ENCODE assay signal across 16 mouse cellular contexts in the genomic region with DNA sequence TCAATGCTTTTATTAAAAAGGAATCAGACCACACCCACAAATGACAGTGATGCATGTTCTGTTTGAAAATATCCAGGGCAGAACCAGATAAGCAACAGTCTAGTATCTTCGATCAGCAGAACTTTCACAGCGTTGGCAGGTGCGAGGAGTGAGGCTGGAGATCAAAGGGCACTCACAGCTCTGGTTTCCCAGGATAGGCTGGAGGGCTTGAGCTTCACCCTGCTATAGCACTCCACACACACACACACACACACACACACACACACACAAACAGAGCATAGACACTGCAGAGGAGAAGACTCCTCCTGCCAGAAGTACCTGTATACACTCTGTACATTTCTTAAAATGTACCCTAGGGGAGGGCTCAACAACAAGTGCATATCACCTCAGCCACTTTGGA.
A peak's percentile ranks its signal among the peaks of the same experiment; 100 is the strongest.
DNase-seq lines count a peak whose midpoint lies in the region; ATAC-seq and TF ChIP-seq lines count a peak whose summit lies in the region.
"Had no signal": no experiment of that assay in that cellular context is flagged by ENCODE, and none has a peak within 500 bp of the region (broad histone marks: within the 10 kb centered on the region; RNA-seq: fewer than 3 reads in every experiment).

No protein-coding gene starts in this region.

- peaks cover 24% of the 10 kb centered on the region for H3K4me1 ChIP-seq in kidney, embryonic 15.5 days
- peaks cover 73% of the 10 kb centered on the region for H3K4me1 ChIP-seq in limb, embryonic 10.5 days
- peaks cover 11% of the 10 kb centered on the region; the same call in 1 of the 2 replicates for H3K4me1 ChIP-seq in small intestine, adult 2 months (ENCODE audit: control insufficient read depth, insufficient read depth, insufficient read length, low read length)
- H3K4me1 ChIP-seq: neural tube, embryonic 15.5 days had no signal

- H3K36me3 ChIP-seq in kidney, embryonic 15.5 days: no peaks in the 10 kb centered on the region
- H3K36me3 ChIP-seq in limb, embryonic 10.5 days: no peaks in the 10 kb centered on the region
- H3K36me3 ChIP-seq in small intestine, adult 2 months (ENCODE audit: control insufficient read depth, insufficient read depth, low read length): no peaks in the 10 kb centered on the region
- H3K36me3 ChIP-seq: hindbrain, embryonic 12.5 days; neural tube, embryonic 15.5 days had no signal

- WGBS in kidney, embryonic 15.5 days: 34% methylated on average over 3 of the region's 3 CpGs
- 17% methylated on average over 3 of the region's 3 CpGs for WGBS in limb, embryonic 10.5 days
- WGBS in small intestine, adult 2 months: 26% methylated on average over 3 of the region's 3 CpGs

- no peaks in the 10 kb centered on the region for H3K9me3 ChIP-seq in kidney, embryonic 15.5 days (replicated peaks)
- H3K9me3 ChIP-seq in limb, embryonic 10.5 days (replicated peaks): no peaks in the 10 kb centered on the region
- H3K9me3 ChIP-seq: hindbrain, embryonic 12.5 days; neural tube, embryonic 15.5 days had no signal

- H3K9ac ChIP-seq in kidney, embryonic 15.5 days: no peak overlapping the region
- H3K9ac ChIP-seq: forebrain, postnatal 0 days; hindbrain, embryonic 12.5 days; neural tube, embryonic 15.5 days had no signal

- no peak overlapping the region for H3K27ac ChIP-seq in kidney, embryonic 15.5 days
- H3K27ac ChIP-seq in limb, embryonic 10.5 days: peak overlapping the region; percentile 38
- H3K27ac ChIP-seq in small intestine, adult 2 months (ENCODE audit: insufficient read depth, low read depth, low read length): peak overlapping the region; percentile 33
- H3K27ac ChIP-seq: hindbrain, embryonic 12.5 days; neural tube, embryonic 15.5 days had no signal

- H3K4me3 ChIP-seq in kidney, embryonic 15.5 days (replicated peaks): no peak overlapping the region
- H3K4me3 ChIP-seq in limb, embryonic 10.5 days: no peak overlapping the region
- no peak overlapping the region for H3K4me3 ChIP-seq in small intestine, adult 2 months (ENCODE audit: low read depth, low read length)
- H3K4me3 ChIP-seq: hindbrain, embryonic 12.5 days; neural tube, embryonic 15.5 days had no signal

- TF ChIP-seq CTCF in small intestine, adult 2 months (IDR thresholded peaks at IDR 0.05; ENCODE audit: extremely low read depth, insufficient read length, insufficient replicate concordance, low read depth, low read length): no peak

- no peak overlapping the region for H3K4me2 ChIP-seq in kidney, embryonic 15.5 days
- H3K4me2 ChIP-seq: hindbrain, embryonic 12.5 days; neural tube, embryonic 15.5 days had no signal

- no peaks in the 10 kb centered on the region for H3K27me3 ChIP-seq in kidney, embryonic 15.5 days
- H3K27me3 ChIP-seq in limb, embryonic 10.5 days (ENCODE audit: low read depth, poor library complexity, severe bottlenecking): no peaks in the 10 kb centered on the region
- H3K27me3 ChIP-seq in small intestine, adult 2 months (ENCODE audit: control insufficient read depth, insufficient read depth, low read length): no peaks in the 10 kb centered on the region
- H3K27me3 ChIP-seq: hindbrain, embryonic 12.5 days; neural tube, embryonic 15.5 days had no signal

- TF ChIP-seq POLR2A in small intestine, adult 2 months (IDR thresholded peaks at IDR 0.05; ENCODE audit: low read depth, low read length): no peak

- ATAC-seq in kidney, embryonic 15.5 days (replicated peaks; ENCODE audit: low FRiP score): no peak
- ATAC-seq: forebrain, postnatal 0 days had no signal

- peak; percentile 57 for DNase-seq in embryo, embryonic 10 days (ENCODE audit: low spot score)
- DNase-seq in embryo, embryonic 9.5 days (ENCODE audit: extremely low spot score): no peak
- DNase-seq in kidney, adult 9 months: peak; percentile 24
- peak; percentile 54 for DNase-seq in limb, embryonic 10.5 days (ENCODE audit: low spot score)
- no peak for DNase-seq in urinary bladder, adult 18-20 months (ENCODE audit: low spot score in 2 of 2)
- no peak for DNase-seq in adrenal gland, adult 2 months
- DNase-seq: cerebellum, adult 2 months; forebrain, postnatal 0 days; layer of hippocampus, postnatal 36 days; lung, postnatal 14 days; retina, postnatal 1 day; thymus, adult 2 months had no signal

Comparison
In these comparisons a context has a peak if more than half of its experiments do, and no peak if none do; other contexts are left out.
1. DNase-seq: peak in embryo, embryonic 10 days (single experiment), kidney, adult 9 months (single experiment) and limb, embryonic 10.5 days (single experiment); none in embryo, embryonic 9.5 days (single experiment), urinary bladder, adult 18-20 months (0 of 2) and adrenal gland, adult 2 months (single experiment).